In genomic region chr12:71832225-71832624, GRCm38 (mm10) we compare ENCODE assay signal across 8 mouse cellular contexts. TPM values are rescaled to one million over a fixed set of nuclear protein-coding genes. Genes with fewer than 3 reads are reported as not detected.
DNase-seq lines count a peak whose midpoint lies in the region; ATAC-seq lines count a peak whose summit lies in the region.

No protein-coding gene starts in this region.

- under 1% methylated on average over 12 of the region's 12 CpGs for WGBS in hindbrain, embryonic 11.5 days

- DNase-seq in R1 (ENCODE audit: low read depth, low spot score) = peak; percentile 95
- DNase-seq in cerebellum, postnatal 10 days = peak; percentile 63 to 79
- peak; percentile 56 to 66 for DNase-seq in frontal cortex, postnatal 10 days (ENCODE audit: low spot score in 2 of 2)
- DNase-seq in hindbrain, embryonic 11.5 days (ENCODE audit: low spot score) = peak; percentile 92
- DNase-seq in layer of hippocampus, postnatal 25 days (ENCODE audit: extremely low spot score in 1 of 2, low spot score in 1 of 2) = peak; percentile 27 to 63
- peak; percentile 76 for DNase-seq in lung, postnatal 14 days
- peak; percentile 75 for DNase-seq in retina, embryonic 14.5 days (ENCODE audit: low spot score)

- no peaks in the 10 kb centered on the region for H3K36me3 ChIP-seq in hindbrain, embryonic 11.5 days (ENCODE audit: control insufficient read depth, insufficient read depth, low read length)

- H3K27ac ChIP-seq in hindbrain, embryonic 11.5 days (ENCODE audit: low read depth, low read length) = peak overlapping the region; percentile 79

- peak; percentile 50; the same call in 1 of the 2 replicates for ATAC-seq in hindbrain, embryonic 11.5 days (ENCODE audit: low FRiP score)
- ATAC-seq in inflammation-experienced regulatory T-cells, adult 6 months = no peak

- H3K4me2 ChIP-seq in hindbrain, embryonic 11.5 days (replicated peaks; ENCODE audit: low read depth, low read length) = peak overlapping the region; percentile 92

- no peaks in the 10 kb centered on the region for H3K9me3 ChIP-seq in hindbrain, embryonic 11.5 days (ENCODE audit: control insufficient read depth, low read length)

- H3K9ac ChIP-seq in hindbrain, embryonic 11.5 days (ENCODE audit: low read depth, low read length) = peak overlapping the region; percentile 82

- H3K27me3 ChIP-seq in hindbrain, embryonic 11.5 days (ENCODE audit: control insufficient read depth, insufficient read depth, low read length) = no peaks in the 10 kb centered on the region

- peak overlapping the region; percentile 90 for H3K4me3 ChIP-seq in hindbrain, embryonic 11.5 days (ENCODE audit: low read depth, low read length)

- H3K4me1 ChIP-seq in hindbrain, embryonic 11.5 days (replicated peaks; ENCODE audit: control insufficient read depth, insufficient read depth, low read length) = no peaks in the 10 kb centered on the region; the same call in 1 of the 2 replicates

RNA-seq across cellular contexts. Expression of gene Daam1, which starts 1.3 kb away (rescaled TPM):
- 24.3 and 30.9 TPM in 2 replicates for polyA plus RNA-seq in hindbrain, embryonic 11.5 days (2014; fragmentation: Nextera tagmentation; extraction: Ambion mirVana)
- 10 to 100 TPM; 60.5 to 71.6 TPM for total RNA-seq in layer of hippocampus, postnatal 25 days (2021)
- 1 to 10 TPM; 1.4 to 3.0 (median 1.6) TPM for polyA plus RNA-seq in inflammation-experienced regulatory T-cells, adult 6 months (2017; shearing (Covaris generic))

Comparison
In these comparisons a context has a peak if more than half of its experiments do, and no peak if none do; other contexts are left out.
1. DNase-seq: peak in every context shown above with its lines; median percentile 95 in R1; 92 in hindbrain, embryonic 11.5 days; 76 in lung, postnatal 14 days; 75 in retina, embryonic 14.5 days; 71 in cerebellum, postnatal 10 days; 61 in frontal cortex, postnatal 10 days; 45 in layer of hippocampus, postnatal 25 days.